In genomic region chr3:96834587-96835348, GRCm38 (mm10) we compare ENCODE assay signal across 20 mouse cellular contexts. TPM values are rescaled to one million over a fixed set of nuclear protein-coding genes. Genes with fewer than 3 reads are reported as not detected.
"Had no signal": no experiment of that assay in that cellular context is flagged by ENCODE, and none has a peak within 500 bp of the region (broad histone marks: within the 10 kb centered on the region; RNA-seq: fewer than 3 reads in every experiment).

No protein-coding gene starts in this region.

- DNase-seq: layer of hippocampus, postnatal 36 days; liver; liver, embryonic 13.5 days; liver, postnatal 0 days; lung, postnatal 36 days; right cerebral cortex, adult 18-20 months; right cerebral cortex, postnatal 25 days; thymus, adult 2 months; thymus, postnatal 25 days had no signal

- H3K4me1 ChIP-seq: intestine, embryonic 15.5 days; limb, embryonic 12.5 days had no signal

- H3K36me3 ChIP-seq: intestine, embryonic 15.5 days; limb, embryonic 12.5 days; liver, embryonic 13.5 days; midbrain, embryonic 10.5 days had no signal

- H3K4me3 ChIP-seq: intestine, embryonic 15.5 days; limb, embryonic 12.5 days; liver, embryonic 13.5 days; midbrain, embryonic 10.5 days had no signal

- H3K27ac ChIP-seq: hindbrain, embryonic 14.5 days; intestine, embryonic 15.5 days; limb, embryonic 12.5 days; liver, embryonic 13.5 days; midbrain, embryonic 10.5 days; stomach, postnatal 0 days had no signal

- H3K27me3 ChIP-seq: intestine, embryonic 15.5 days; limb, embryonic 12.5 days; liver, embryonic 13.5 days had no signal

RNA-seq across cellular contexts. Expression of gene Cd160, which starts 5.6 kb away (rescaled TPM):
- total RNA-seq: layer of hippocampus, postnatal 36 days; left cerebral cortex, adult 8-10 months; left cerebral cortex, postnatal 25 days; midbrain, postnatal 0 days had no signal

RNA-seq across cellular contexts. Expression of gene Pdzk1, which starts 5.7 kb away (rescaled TPM):
- total RNA-seq: megakaryocyte progenitor cell, adult 5-6 weeks had no signal
- polyA plus RNA-seq: limb, embryonic 12.5 days; lung, embryonic 16.5 days; neural tube, embryonic 14.5 days had no signal
